Mouse (Mus musculus): ENCODE data around the gene Srr.

Srr gene

DNA sequence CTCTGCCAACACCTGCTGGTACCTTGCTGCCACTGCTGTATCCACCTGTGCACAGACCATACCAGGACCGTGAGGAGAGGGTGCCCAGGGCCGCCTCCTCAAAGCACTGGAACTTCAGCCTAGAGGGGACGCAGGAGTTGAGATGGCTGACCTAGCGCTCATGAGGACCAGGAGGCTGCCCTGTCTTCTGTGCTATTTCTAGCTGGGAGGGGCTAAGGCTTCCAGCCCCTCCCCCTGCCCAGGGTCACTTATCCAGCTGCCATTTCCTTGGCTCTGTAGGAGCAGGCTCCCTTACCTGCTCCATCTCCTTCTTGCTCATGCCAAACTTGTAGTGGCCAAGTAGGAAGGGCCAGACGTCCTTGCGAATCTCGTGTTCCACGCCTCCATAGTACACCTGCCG lies 68.0 kb downstream of the Srr start:
- DNase-seq = no peak

All from right cerebral cortex, postnatal 25 days (tissue).